Mouse (Mus musculus) testis, adult 2 months (tissue): ENCODE results near the gene Vcan.

Source experiments
- CTCF ChIP-seq: fragments of 200-500 bp; IDR thresholded peaks from 2 replicates; pipeline ENCODE4 v1.5.1; 2012; ENCODE audit warnings: low read depth, mild to moderate bottlenecking, inconsistent platforms, low read length, moderate library complexity; ENCODE audit not compliant: control insufficient read depth, insufficient read depth, insufficient replicate concordance
- POLR2A ChIP-seq: fragments of 200-500 bp; IDR thresholded peaks from 2 replicates; pipeline ENCODE4 v1.6.1; 2012; ENCODE audit warnings: low read depth, mild to moderate bottlenecking, inconsistent platforms, low read length, moderate library complexity; ENCODE audit not compliant: control insufficient read depth

- no peak for TF ChIP-seq CTCF
- no peak for TF ChIP-seq POLR2A
Observed at GRCm38 (mm10) chr13:89739696-89740242, 2.5 kb downstream of the Vcan start.
